Mouse (Mus musculus): ENCODE measurements around the gene Ddi2.

The Ddi2 gene

GRCm38 (mm10) chr4:141653044-141653443, 70.2 kb downstream of the Ddi2 start:
- DNase-seq, result no peak

- DNase-seq, result peak; percentile 24
These were observed 71.3 kb downstream of the Ddi2 start for GRCm38 (mm10) chr4:141651944-141652343.

- DNase-seq, result no peak
These were observed 71.9 kb downstream of the Ddi2 start for GRCm38 (mm10) chr4:141651286-141651685.

GRCm38 (mm10) chr4:141649244-141649643, 74.0 kb downstream of the Ddi2 start:
- peak; percentile 73 for DNase-seq

- no peak for DNase-seq
These were observed 75.0 kb downstream of the Ddi2 start for GRCm38 (mm10) chr4:141648262-141648661.

GRCm38 (mm10) chr4:141647187-141647586, 76.0 kb downstream of the Ddi2 start:
- no peak for DNase-seq

- DNase-seq, result no peak
These were observed 77.2 kb downstream of the Ddi2 start for GRCm38 (mm10) chr4:141645988-141646387.

- DNase-seq, result peak; percentile 75
These were observed 79.9 kb downstream of the Ddi2 start for GRCm38 (mm10) chr4:141643118-141643855.

- no peak for DNase-seq
These were observed 81.0 kb downstream of the Ddi2 start for GRCm38 (mm10) chr4:141641961-141642811.

- DNase-seq, result no peak
These were observed 81.9 kb downstream of the Ddi2 start for GRCm38 (mm10) chr4:141641353-141641771.

GRCm38 (mm10) chr4:141639474-141639873, 83.7 kb downstream of the Ddi2 start:
- no peak for DNase-seq

- no peak for DNase-seq
These were observed 86.5 kb downstream of the Ddi2 start for GRCm38 (mm10) chr4:141636693-141637092.

GRCm38 (mm10) chr4:141635991-141636390, 87.2 kb downstream of the Ddi2 start:
- DNase-seq, result no peak

- DNase-seq, result no peak
These were observed 90.9 kb downstream of the Ddi2 start for GRCm38 (mm10) chr4:141632111-141632873.

- DNase-seq, result no peak
These were observed 92.0 kb downstream of the Ddi2 start for GRCm38 (mm10) chr4:141631250-141631649.

- DNase-seq, result no peak
These were observed 93.2 kb downstream of the Ddi2 start for GRCm38 (mm10) chr4:141630021-141630420.

- DNase-seq, result no peak
These were observed 94.6 kb downstream of the Ddi2 start for GRCm38 (mm10) chr4:141628661-141629060.
